Mouse (Mus musculus) liver, embryonic 13.5 days (tissue): ENCODE data around the gene Faah. TPM values are rescaled to one million over a fixed set of nuclear protein-coding genes. Genes with fewer than 3 reads are reported as not detected.

Source experiments
- ATAC-seq: fragments of 200-750 bp; cut with Nextera tagmentation; 2 replicates; pipeline ENCODE4 v1.8.0; 2017; ENCODE audit warnings: low read depth, mild to moderate bottlenecking, moderate number of reproducible peaks, moderate library complexity
- DNase-seq: peaks from one replicate; pipeline ENCODE4 v3.0.0; 2022
- H3K27ac ChIP-seq: fragments of 300-500 bp; sonication (generic); 2 replicates; pipeline ENCODE4 v1.5.1; 2015; ENCODE audit warnings: moderate library complexity, mild to moderate bottlenecking, inconsistent platforms
- H3K27me3 ChIP-seq: fragments of 300-500 bp; sonication (generic); 2 replicates; pipeline ENCODE4 v1.6.1; 2015; ENCODE audit warnings: mild to moderate bottlenecking, inconsistent platforms
- H3K36me3 ChIP-seq: fragments of 300-500 bp; sonication (generic); 2 replicates; pipeline ENCODE4 v1.6.1; 2015; ENCODE audit warnings: mild to moderate bottlenecking, inconsistent platforms
- H3K4me1 ChIP-seq: fragments of 300-500 bp; sonication (generic); replicated peaks from 2 replicates; pipeline ENCODE4 v1.6.1; 2015; ENCODE audit warnings: inconsistent platforms
- H3K4me2 ChIP-seq: fragments of 300-500 bp; sonication (generic); 2 replicates; pipeline ENCODE4 v1.6.1; 2015; ENCODE audit warnings: inconsistent platforms, mild to moderate bottlenecking, moderate library complexity
- H3K4me3 ChIP-seq: fragments of 300-500 bp; sonication (generic); replicated peaks from 2 replicates; pipeline ENCODE4 v1.5.1; 2015; ENCODE audit warnings: mild to moderate bottlenecking, inconsistent platforms
- H3K9ac ChIP-seq: fragments of 300-500 bp; sonication (generic); 2 replicates; pipeline ENCODE4 v1.6.1; 2015; ENCODE audit warnings: mild to moderate bottlenecking, inconsistent platforms
- H3K9me3 ChIP-seq: fragments of 300-500 bp; sonication (generic); replicated peaks from 2 replicates; pipeline ENCODE4 v1.6.1; 2016; ENCODE audit warnings: inconsistent platforms
- WGBS: fragments of 180-500 bp; shearing (Covaris S2); methylation state at CpG from one replicate; pipeline ENCODE4 v1.1.7; 2015; ENCODE audit not compliant: insufficient replicate concordance; 5-methylcytosine and 5-hydroxymethylcytosine counted together
- polyA plus RNA-seq: library from polyadenylated mRNA; unstranded; fragments of >200 nt; fragmentation: Nextera tagmentation; extraction: Ambion mirVana; gene quantifications from 2 replicates; pipeline ENCODE4 v1.2.1, GENCODE M21; 2015

Faah gene
- polyA plus RNA-seq: 4.9 and 5.1 TPM in 2 replicates

DNA sequence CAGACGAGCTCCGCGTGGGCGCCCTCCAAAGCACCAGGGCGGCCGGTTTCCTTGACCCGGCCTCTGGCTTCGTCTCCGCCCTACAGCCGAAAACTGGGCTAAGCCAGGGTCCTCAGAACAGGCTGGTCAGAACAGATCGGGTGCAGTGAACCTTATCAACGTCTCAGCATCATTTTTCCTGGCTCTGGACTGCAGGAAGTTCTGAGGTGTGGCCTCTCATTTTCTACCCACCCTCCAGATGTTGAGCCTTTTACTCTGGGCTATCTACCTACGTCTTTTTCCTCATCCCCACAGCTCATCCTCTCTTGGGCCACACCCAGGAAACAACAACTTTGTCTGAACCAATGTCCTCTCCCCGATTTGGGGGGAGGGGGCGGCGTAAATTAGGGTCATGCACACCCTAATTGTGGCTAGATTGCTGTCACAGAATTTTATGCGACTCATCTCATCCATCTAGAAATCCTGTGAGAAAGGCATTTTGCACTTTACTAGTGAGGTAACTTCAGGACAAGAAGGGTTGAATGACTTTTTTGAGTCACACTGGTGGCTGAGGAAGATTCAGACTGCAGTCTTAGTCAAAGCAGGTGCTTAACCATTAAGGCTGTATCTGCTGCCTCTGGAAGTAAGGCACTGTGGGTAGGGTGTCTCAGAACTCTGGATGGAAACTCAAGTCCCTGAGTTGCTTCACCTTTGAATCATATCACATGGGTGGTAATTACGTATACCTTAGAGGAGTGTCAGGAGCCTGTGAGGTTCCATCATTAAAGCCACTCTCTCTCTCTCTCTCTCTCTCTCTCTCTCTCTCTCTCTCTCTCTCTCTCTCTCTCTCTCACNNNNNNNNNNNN lies at the start of gene Faah:
TSS of gene Faah (minus strand) at position 25 of the 845 bp plus-strand sequence.
- Histone ChIP-seq H3K4me1 (peaks cover 15% of the 10 kb centered on the region), H3K36me3 (no peaks in the 10 kb centered on the region), H3K4me2 (peak within 1 kb of the TSS; percentile 70), H3K9me3 (no peaks in the 10 kb centered on the region), H3K27me3 (peaks cover 72% of the 10 kb centered on the region), H3K27ac (no peak within 1 kb of the TSS), H3K4me3 (peak within 1 kb of the TSS; percentile 60), H3K9ac (peak within 1 kb of the TSS; percentile 57)
- whole genome bisulfite sequencing: 7% methylated on average over 18 of the region's 18 CpGs
- ATAC-seq: no peak; the same call in 1 of the 2 replicates
- DNase-seq: no peak

- DNase-seq: peak; percentile 15
- 10% methylated on average over 1 of the region's 1 CpGs for WGBS
- no peak overlapping the region for H3K4me3 ChIP-seq
- H3K36me3 ChIP-seq: peaks cover 34% of the 10 kb centered on the region
- no peaks in the 10 kb centered on the region for H3K9me3 ChIP-seq
- H3K9ac ChIP-seq: no peak overlapping the region
- H3K27ac ChIP-seq: no peak overlapping the region
- H3K4me1 ChIP-seq: peaks cover 11% of the 10 kb centered on the region
- no peaks in the 10 kb centered on the region for H3K27me3 ChIP-seq
- peak; percentile 64 for ATAC-seq
- no peak overlapping the region for H3K4me2 ChIP-seq
Measured at GRCm38 (mm10) chr4:116063855-116064254, 46.1 kb upstream of the Faah start.

- Histone ChIP-seq H3K4me3 (no peak overlapping the region), H3K27ac (no peak overlapping the region), H3K27me3 (no peaks in the 10 kb centered on the region), H3K9me3 (no peaks in the 10 kb centered on the region), H3K4me2 (no peak overlapping the region), H3K4me1 (peaks cover 13% of the 10 kb centered on the region), H3K9ac (no peak overlapping the region), H3K36me3 (no peaks in the 10 kb centered on the region)
- 64% methylated on average over 5 of the region's 5 CpGs for WGBS
- ATAC-seq: no peak
- DNase-seq: no peak
Measured at GRCm38 (mm10) chr4:116059012-116059726, 41.4 kb upstream of the Faah start.

DNA sequence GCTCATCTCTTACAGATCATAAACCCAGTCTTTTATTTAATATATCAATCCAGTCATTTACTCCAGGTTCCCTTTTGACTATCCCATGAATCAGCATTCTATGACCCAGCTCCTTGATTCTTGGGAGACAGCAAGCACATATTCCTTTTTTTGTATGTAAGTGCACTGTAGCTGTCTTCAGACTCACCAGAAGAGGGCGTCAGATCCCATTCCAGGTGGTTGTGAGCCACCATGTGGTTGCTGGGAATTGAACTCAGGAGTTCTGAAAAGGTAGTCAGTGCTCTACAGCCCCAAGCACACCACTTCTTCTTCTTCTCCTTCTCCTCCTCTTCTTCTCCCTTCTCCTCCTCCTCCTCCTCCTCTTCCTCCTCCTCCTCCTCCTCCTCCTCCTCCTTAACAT lies 39.8 kb upstream of the Faah start:
- DNase-seq: no peak
- Histone ChIP-seq H3K9ac (no peak overlapping the region), H3K4me3 (no peak overlapping the region), H3K9me3 (no peaks in the 10 kb centered on the region), H3K36me3 (no peaks in the 10 kb centered on the region), H3K4me2 (no peak overlapping the region), H3K27me3 (no peaks in the 10 kb centered on the region), H3K27ac (no peak overlapping the region), H3K4me1 (peaks cover 14% of the 10 kb centered on the region)
- 0% methylated on average over 1 of the region's 1 CpGs for WGBS
- ATAC-seq: no peak

- Histone ChIP-seq H3K4me2 (peak within 1 kb of the TSS; percentile 93), H3K4me3 (peak within 1 kb of the TSS; percentile 73), H3K9ac (peak within 1 kb of the TSS; percentile 74), H3K36me3 (0 out of 2 replicates have a peak, but pooled peaks cover under 1% of the 10 kb centered on the region), H3K27me3 (no peaks in the 10 kb centered on the region), H3K9me3 (no peaks in the 10 kb centered on the region), H3K27ac (peak within 1 kb of the TSS; percentile 96), H3K4me1 (peaks cover 30% of the 10 kb centered on the region)
- ATAC-seq (peak; percentile 97), DNase-seq (peak; percentile 88)
- WGBS: under 1% methylated on average over 35 of the region's 35 CpGs
Measured at GRCm38 (mm10) chr4:116053399-116053961, 35.8 kb upstream of the Faah start, which contains the start of gene Nsun4. Gene Nsun4 (minus strand): TSS chr4:116053876.

DNA sequence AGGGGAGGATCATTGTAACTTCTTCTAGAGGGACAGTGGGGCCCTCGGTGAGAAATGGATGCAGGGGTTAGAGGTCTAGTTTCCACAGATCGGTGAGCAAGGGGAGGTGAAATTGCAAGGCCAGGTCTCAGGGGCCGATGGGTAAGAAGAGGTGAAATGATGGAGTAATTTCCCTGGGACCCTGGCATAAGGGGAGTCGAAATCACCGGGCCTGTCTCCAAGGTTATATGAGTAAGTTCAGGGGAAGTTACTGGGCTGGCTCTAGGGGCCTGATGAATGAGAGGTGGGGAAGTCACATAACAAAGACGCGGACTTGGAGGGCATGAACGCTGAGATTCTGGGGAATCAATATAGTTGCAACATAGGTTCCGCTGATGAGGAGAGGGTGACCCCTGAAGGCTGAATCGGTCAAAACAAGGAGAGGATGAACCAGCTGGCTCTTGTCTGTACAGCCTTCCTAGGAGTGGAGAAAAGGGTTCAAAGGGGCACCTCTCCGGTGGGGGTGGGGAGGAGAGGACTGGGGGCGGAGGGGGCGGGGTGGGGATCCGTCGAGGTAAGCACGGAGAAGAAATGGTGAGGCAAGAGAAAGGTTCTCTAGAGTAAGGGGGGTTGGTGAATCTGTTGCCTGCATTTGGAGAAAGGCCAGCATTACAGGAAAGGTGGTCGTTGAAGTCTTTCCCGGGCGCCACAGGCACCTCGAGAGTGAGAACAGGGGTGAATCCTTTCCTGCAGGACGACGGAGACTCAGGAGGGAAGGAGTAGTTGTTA lies 35.0 kb upstream of the Faah start:
- 0 out of 2 replicates have a peak, but pooled peaks cover 5% of the 10 kb centered on the region for H3K36me3 ChIP-seq

DNA sequence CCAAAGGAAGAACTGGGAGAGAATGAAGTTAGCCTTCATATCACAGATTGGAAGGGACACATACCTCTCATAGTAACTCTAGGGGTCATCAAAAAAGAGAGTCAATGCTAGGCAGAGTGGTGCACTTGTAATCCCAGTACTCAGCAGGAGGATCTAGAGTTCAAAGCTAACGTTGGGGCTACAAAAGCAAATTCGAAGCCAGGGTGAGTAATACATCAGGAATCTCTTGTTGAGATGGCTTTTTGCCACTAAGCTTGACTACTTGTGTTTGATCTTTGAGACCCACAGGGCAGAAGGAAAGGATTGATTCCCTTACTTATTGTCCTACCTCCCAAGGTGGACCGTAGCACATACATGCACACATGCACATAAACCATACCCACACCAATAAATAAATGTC lies 31.5 kb upstream of the Faah start:
- no peak overlapping the region for H3K4me3 ChIP-seq
- DNase-seq (no peak), ATAC-seq (no peak)
- H3K27me3 ChIP-seq: no peaks in the 10 kb centered on the region
- no peaks in the 10 kb centered on the region for H3K9me3 ChIP-seq
- WGBS: 78% methylated on average over 3 of the region's 3 CpGs
- no peak overlapping the region for H3K9ac ChIP-seq
- peaks cover 30% of the 10 kb centered on the region for H3K4me1 ChIP-seq
- H3K36me3 ChIP-seq: peaks cover 8% of the 10 kb centered on the region; the same call in 1 of the 2 replicates
- H3K27ac ChIP-seq: no peak overlapping the region
- no peak overlapping the region for H3K4me2 ChIP-seq

More for the DNA sequence above, 35.0 kb upstream of the Faah start:
- Histone ChIP-seq H3K4me3 (peak overlapping the region; percentile 73), H3K27ac (peak overlapping the region; percentile 96), H3K9ac (peak overlapping the region; percentile 74), H3K9me3 (no peaks in the 10 kb centered on the region), H3K27me3 (no peaks in the 10 kb centered on the region), H3K4me2 (peak overlapping the region; percentile 93), H3K4me1 (peaks cover 34% of the 10 kb centered on the region)
- WGBS: 10% methylated on average over 22 of the region's 22 CpGs
- DNase-seq (peak; percentile 22), ATAC-seq (peak; percentile 19; the same call in 1 of the 2 replicates)

DNA sequence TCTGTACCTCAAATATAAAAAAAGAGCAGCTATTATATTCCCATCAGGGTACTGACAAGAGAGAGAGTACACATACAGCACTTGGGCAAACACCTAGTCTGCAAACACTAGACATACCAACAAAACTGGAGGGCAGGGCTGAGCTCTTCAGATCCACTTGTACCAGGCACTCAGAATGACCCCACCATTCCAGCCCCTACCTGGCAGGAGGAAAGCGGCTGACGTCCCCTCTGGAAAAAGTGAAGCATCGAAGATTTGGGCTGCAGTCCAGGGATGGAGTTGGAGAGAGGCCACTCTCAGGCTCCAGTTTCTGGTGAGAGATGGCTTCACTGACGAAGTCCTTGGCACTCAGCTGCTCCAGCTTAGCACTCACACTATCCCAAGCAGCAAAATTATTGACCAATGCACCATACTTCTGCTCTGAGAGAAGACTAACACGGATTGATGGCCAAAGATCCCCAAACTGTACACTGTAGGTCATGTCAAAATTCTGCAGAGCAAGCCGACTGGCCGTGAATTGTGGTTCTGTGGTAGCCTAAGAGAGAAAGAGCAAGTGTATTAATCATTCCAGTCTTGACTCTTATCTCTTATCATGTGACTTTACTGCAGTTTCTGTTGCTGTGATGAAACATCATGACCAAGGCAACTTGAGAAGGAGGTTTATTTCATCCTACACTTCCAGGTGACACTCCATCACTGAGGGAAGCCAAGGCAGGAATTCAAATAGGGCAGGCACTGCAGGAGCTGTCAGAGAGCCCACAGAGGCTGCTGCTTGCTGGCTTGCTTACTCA lies 30.6 kb upstream of the Faah start:
- Histone ChIP-seq H3K9ac (no peak overlapping the region), H3K27me3 (no peaks in the 10 kb centered on the region), H3K4me1 (peaks cover 25% of the 10 kb centered on the region), H3K4me2 (no peak overlapping the region), H3K9me3 (no peaks in the 10 kb centered on the region), H3K27ac (no peak overlapping the region), H3K4me3 (no peak overlapping the region), H3K36me3 (peaks cover 8% of the 10 kb centered on the region; the same call in 1 of the 2 replicates)
- no peak for ATAC-seq
- WGBS: 71% methylated on average over 7 of the region's 7 CpGs
- DNase-seq: no peak

GRCm38 (mm10) chr4:116047681-116048080 lies 30.0 kb upstream of the Faah start:
- DNase-seq: no peak
- Histone ChIP-seq H3K27me3 (no peaks in the 10 kb centered on the region), H3K4me3 (no peak overlapping the region), H3K9ac (no peak overlapping the region), H3K9me3 (no peaks in the 10 kb centered on the region), H3K36me3 (peaks cover 14% of the 10 kb centered on the region), H3K27ac (no peak overlapping the region), H3K4me2 (no peak overlapping the region), H3K4me1 (peaks cover 21% of the 10 kb centered on the region)
- ATAC-seq: no peak
- 79% methylated on average over 1 of the region's 1 CpGs for WGBS

GRCm38 (mm10) chr4:116046604-116047003 lies 28.9 kb upstream of the Faah start:
- H3K9ac ChIP-seq: no peak overlapping the region
- WGBS: 81% methylated on average over 2 of the region's 2 CpGs
- H3K9me3 ChIP-seq: no peaks in the 10 kb centered on the region
- no peak overlapping the region for H3K4me2 ChIP-seq
- no peak for DNase-seq
- H3K4me1 ChIP-seq: peaks cover 10% of the 10 kb centered on the region; the same call in 1 of the 2 replicates
- H3K27me3 ChIP-seq: no peaks in the 10 kb centered on the region
- H3K36me3 ChIP-seq: peaks cover 19% of the 10 kb centered on the region
- no peak overlapping the region for H3K27ac ChIP-seq
- no peak for ATAC-seq
- no peak overlapping the region for H3K4me3 ChIP-seq
